Mouse (Mus musculus) spleen, adult 2 months (tissue): ENCODE measurements around the gene Psmd9. TPM values are rescaled to one million over a fixed set of nuclear protein-coding genes. Genes with fewer than 3 reads are reported as not detected.

Experiments used
- DNase-seq, 2 experiments: peaks; one replicate each; pipeline versions ENCODE4 v3.0.0 to v3.0.0-alpha.2; 2012 to 2021; ENCODE audit warnings: low spot score in 2 of 2, low read depth in 1 of 2
- H3K27ac ChIP-seq: fragments of 200-500 bp; 2 replicates; pipeline ENCODE4 v1.5.1; 2012; ENCODE audit warnings: low read length, inconsistent platforms; ENCODE audit not compliant: insufficient read depth
- H3K27me3 ChIP-seq: fragments of 200-500 bp; 2 replicates; pipeline ENCODE4 v1.6.1; 2012; ENCODE audit warnings: mild to moderate bottlenecking, moderate library complexity, low read length, inconsistent platforms; ENCODE audit not compliant: control insufficient read depth, insufficient read depth
- H3K36me3 ChIP-seq: fragments of 200-500 bp; 2 replicates; pipeline ENCODE4 v1.6.1; 2012; ENCODE audit warnings: mild to moderate bottlenecking, low read length, inconsistent platforms; ENCODE audit not compliant: control insufficient read depth, insufficient read depth
- H3K4me1 ChIP-seq: fragments of 200-500 bp; 2 replicates; pipeline ENCODE4 v1.6.1; 2011; ENCODE audit warnings: inconsistent platforms; ENCODE audit not compliant: control insufficient read depth, insufficient read depth, insufficient read length
- H3K4me3 ChIP-seq: fragments of 200-500 bp; 2 replicates; pipeline ENCODE4 v1.5.1; 2011; ENCODE audit warnings: mild to moderate bottlenecking, inconsistent platforms; ENCODE audit not compliant: insufficient read depth, insufficient read length; ENCODE audit errors: extremely low read depth
- CTCF ChIP-seq: fragments of 200-500 bp; IDR thresholded peaks from 2 replicates; pipeline ENCODE4 v1.5.1; 2011; ENCODE audit warnings: mild to moderate bottlenecking, inconsistent platforms; ENCODE audit not compliant: insufficient read depth, insufficient read length, insufficient replicate concordance; ENCODE audit errors: extremely low read depth
- POLR2A ChIP-seq: fragments of 200-500 bp; IDR thresholded peaks from 2 replicates; pipeline ENCODE4 v1.6.1; 2011; ENCODE audit warnings: low read depth, low read length, inconsistent platforms
- WGBS: fragments of 180-500 bp; shearing (Covaris S2); methylation state at CpG from one replicate; pipeline ENCODE4 v1.1.7; 2018; 5-methylcytosine and 5-hydroxymethylcytosine counted together
- polyA plus RNA-seq: library from polyadenylated mRNA; depleted of rRNA; stranded (reverse); fragments of >200 nt; gene quantifications from 2 replicates; pipeline ENCODE4 v1.2.3, GENCODE M21; 2012

Psmd9 gene
- polyA plus RNA-seq, 1 experiment, result 13.3 TPM

DNA sequence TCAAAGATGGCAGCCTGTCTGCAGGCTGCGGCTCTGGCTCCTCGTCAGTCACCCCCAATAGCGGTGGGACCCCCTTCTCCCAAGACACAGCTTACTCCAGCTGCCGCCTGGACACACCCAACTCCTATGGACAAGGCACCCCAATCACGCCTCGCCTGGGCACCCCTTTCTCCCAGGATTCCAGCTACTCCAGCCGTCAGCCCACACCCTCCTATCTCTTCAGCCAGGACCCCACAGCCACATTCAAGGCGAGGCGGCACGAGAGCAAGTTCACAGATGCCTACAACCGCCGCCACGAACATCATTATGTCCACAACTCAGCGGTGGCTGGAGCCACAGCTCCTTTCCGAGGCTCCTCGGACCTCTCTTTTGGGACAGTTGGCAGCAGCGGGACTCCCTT lies 21.6 kb upstream of the Psmd9 start:
- TF ChIP-seq CTCF, result no peak
- no peak for TF ChIP-seq POLR2A
- H3K27me3 ChIP-seq, result no peaks in the 10 kb centered on the region
- H3K4me1 ChIP-seq, result peaks cover 31% of the 10 kb centered on the region; the same call in 1 of the 2 replicates
- DNase-seq, result no peak
- 92% methylated on average over 17 of the region's 17 CpGs for WGBS
- H3K4me3 ChIP-seq, result no peak overlapping the region
- peaks cover 34% of the 10 kb centered on the region for H3K36me3 ChIP-seq
- H3K27ac ChIP-seq, result no peak overlapping the region

DNA sequence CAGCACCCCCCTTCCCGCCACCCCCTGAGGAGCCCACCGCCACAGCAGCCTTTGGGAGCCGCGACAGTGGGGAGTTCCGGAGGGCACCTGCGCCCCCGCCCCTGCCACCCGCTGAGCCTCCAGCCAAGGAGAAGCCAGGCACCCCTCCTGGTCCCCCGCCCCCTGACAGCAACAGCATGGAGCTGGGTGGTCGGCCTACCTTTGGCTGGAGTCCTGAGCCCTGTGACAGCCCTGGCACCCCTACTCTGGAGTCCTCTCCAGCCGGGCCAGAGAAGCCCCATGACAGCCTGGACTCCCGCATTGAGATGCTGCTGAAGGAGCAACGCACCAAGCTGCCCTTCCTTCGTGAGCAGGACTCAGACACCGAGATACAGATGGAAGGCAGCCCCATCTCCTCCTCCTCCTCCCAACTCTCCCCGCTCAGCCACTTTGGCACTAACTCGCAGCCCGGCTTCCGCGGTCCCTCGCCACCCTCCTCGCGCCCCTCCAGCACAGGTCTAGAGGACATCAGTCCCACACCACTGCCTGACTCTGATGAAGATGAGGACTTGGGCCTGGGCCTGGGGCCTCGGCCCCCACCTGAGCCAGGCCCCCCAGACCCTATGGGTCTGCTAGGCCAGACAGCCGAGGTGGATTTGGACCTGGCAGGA lies 21.0 kb upstream of the Psmd9 start:
- WGBS, result 91% methylated on average over 24 of the region's 25 CpGs
- Histone ChIP-seq H3K36me3 (peaks cover 35% of the 10 kb centered on the region), H3K27me3 (no peaks in the 10 kb centered on the region), H3K4me1 (peaks cover 31% of the 10 kb centered on the region; the same call in 1 of the 2 replicates), H3K4me3 (no peak overlapping the region), H3K27ac (no peak overlapping the region)
- DNase-seq, result no peak
- no peak for TF ChIP-seq CTCF
- TF ChIP-seq POLR2A, result no peak

DNA sequence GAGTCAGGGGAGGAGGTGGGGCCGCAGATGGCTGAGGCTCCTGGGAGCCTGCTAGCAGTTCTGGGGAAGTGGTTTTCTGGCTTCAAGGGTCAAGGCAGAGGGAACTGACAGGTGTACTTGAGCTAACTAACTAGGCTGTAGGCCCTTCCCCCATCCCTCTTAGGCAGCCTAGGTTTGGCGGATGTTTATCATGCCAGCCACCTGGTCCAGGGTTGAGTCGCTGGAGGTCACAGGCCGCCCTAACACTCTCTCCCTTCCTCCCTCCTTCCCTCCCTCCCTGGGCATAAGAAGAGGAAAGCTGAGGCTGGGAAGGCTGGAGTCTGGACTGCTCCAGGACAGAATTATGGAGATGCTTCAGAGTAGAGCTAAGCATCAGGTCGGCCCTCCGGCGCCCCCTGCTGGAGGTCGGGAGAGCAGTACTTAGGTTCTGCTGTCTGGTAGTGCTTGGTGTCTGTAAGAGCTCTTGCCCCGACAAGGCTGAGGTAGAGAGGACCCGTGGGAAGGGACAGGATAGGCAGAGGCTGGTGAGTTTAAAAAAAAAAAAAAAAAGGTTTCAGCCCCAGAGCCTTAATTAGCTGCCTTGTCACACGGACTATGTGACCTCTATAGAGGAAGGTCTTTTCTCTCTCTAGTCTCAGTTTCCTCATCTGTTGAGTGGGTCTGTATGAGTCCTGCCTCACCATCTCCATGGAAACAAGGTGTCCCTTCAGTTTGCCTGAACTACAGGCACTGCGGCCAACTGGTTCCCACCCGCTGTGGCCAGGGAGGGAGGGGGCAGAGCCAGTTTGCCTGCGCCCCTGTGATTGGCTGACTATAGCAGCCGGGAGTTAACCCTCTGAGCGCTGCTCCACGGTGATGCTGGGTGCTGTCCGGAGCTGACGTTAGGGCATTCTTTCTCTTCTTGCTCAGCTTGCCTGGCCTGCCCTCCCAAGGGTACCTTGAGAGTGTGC lies 19.5 kb upstream of the Psmd9 start:
- Histone ChIP-seq H3K27me3 (no peaks in the 10 kb centered on the region), H3K4me1 (peaks cover 23% of the 10 kb centered on the region; the same call in 1 of the 2 replicates), H3K27ac (peak overlapping the region; percentile 91), H3K4me3 (peak overlapping the region; percentile 61), H3K36me3 (peaks cover 36% of the 10 kb centered on the region)
- DNase-seq, result peak; percentile 76 to 86
- TF ChIP-seq POLR2A (no peak; the same call in 1 of the 2 replicates), CTCF (peak; percentile 97)
- 5% methylated on average over 19 of the region's 19 CpGs for WGBS

DNA sequence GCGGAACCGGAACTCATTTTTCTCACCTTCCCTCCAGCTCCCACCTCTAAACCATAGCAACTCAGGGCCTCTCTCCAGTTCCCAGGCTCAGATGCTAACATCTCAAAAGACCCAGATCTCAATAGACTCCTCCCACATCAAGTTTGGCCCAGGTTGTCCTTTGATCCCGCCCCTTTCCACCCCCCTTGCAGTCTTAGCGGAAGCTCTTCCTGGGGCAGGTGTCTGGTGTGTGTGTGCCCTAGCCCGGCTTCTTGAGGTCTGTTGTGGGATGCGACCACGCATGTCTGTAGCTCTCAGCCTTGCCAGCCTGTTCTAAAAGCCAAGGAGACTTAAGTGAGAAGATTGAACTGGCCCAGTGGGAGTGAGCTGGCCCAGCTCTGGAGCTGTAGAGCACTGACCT lies 18.6 kb upstream of the Psmd9 start:
- Histone ChIP-seq H3K36me3 (peaks cover 36% of the 10 kb centered on the region), H3K27me3 (no peaks in the 10 kb centered on the region), H3K4me3 (peak overlapping the region; percentile 61; the same call in 1 of the 2 replicates), H3K4me1 (peaks cover 20% of the 10 kb centered on the region; the same call in 1 of the 2 replicates), H3K27ac (peak overlapping the region; percentile 91)
- peak; percentile 75 to 80 for DNase-seq
- no peak for TF ChIP-seq CTCF
- no peak for TF ChIP-seq POLR2A
- WGBS, result 6% methylated on average over 7 of the region's 7 CpGs

DNA sequence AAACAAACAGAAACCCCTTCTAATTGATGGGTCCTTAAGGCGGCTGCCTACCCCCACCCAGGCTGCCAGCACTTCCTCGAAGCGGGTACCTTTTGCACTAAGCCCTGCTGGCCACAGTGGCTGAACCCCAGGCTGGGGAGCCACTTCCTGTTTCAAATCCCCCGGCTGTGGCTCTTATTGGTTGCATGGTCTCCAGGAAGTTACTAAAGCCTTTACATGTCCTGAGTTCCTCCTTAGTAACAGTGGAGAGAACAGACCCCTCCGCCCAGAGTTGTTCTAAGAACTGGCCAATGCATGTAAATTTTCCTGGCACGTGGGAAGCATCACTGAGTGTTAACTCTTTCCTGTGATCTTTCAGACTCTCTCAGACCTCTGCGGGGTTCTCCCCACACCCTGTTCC lies 18.1 kb upstream of the Psmd9 start:
- no peak for TF ChIP-seq CTCF
- peak; percentile 17; the same call in 1 of the 2 replicates for TF ChIP-seq POLR2A

DNA sequence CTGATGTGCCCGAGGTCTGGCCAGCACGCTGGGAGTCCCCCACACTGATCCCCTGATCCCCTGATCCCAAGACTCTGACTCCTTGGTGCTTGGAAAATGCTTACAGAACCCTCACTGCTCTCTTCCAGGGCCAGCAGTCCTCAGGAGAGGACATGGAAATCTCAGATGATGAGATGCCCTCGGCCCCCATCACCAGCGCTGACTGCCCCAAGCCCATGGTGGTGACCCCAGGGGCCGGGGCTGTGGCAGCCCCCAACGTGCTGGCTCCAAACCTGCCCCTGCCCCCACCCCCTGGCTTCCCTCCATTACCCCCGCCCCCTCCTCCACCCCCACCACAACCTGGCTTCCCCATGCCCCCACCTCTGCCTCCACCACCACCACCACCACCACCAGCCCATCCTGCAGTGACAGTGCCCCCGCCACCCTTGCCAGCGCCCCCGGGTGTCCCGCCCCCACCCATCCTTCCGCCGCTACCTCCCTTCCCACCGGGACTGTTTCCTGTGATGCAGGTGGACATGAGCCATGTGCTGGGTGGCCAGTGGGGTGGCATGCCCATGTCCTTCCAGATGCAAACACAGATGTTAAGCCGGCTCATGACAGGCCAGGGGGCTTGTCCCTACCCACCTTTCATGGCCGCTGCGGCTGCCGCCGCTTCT lies 17.4 kb upstream of the Psmd9 start:
- Histone ChIP-seq H3K4me3 (no peak overlapping the region), H3K36me3 (peaks cover 33% of the 10 kb centered on the region), H3K27ac (peak overlapping the region; percentile 58), H3K27me3 (no peaks in the 10 kb centered on the region), H3K4me1 (peaks cover 20% of the 10 kb centered on the region; the same call in 1 of the 2 replicates)
- DNase-seq, result no peak
- 88% methylated on average over 19 of the region's 19 CpGs for WGBS
- TF ChIP-seq CTCF (no peak), POLR2A (no peak)

More for the DNA sequence above, 18.1 kb upstream of the Psmd9 start:
- peak; percentile 85 to 86 for DNase-seq
- H3K27ac ChIP-seq, result peak overlapping the region; percentile 91
- peaks cover 36% of the 10 kb centered on the region for H3K36me3 ChIP-seq
- peaks cover 20% of the 10 kb centered on the region; the same call in 1 of the 2 replicates for H3K4me1 ChIP-seq
- WGBS, result 4% methylated on average over 7 of the region's 7 CpGs
- no peaks in the 10 kb centered on the region for H3K27me3 ChIP-seq
- H3K4me3 ChIP-seq, result peak overlapping the region; percentile 35; the same call in 1 of the 2 replicates
